Mouse (Mus musculus): ENCODE measurements around the gene Ypel2.
A peak's percentile ranks its signal among the peaks of the same experiment; 100 is the strongest.

Gene Ypel2

GRCm38 (mm10) chr11:86961510-86962303 is 31.8 kb downstream of the Ypel2 start:
- no peak for DNase-seq (ENCODE audit: low spot score)

- DNase-seq (ENCODE audit: low spot score) = no peak
Measured at GRCm38 (mm10) chr11:86960331-86960730, 33.2 kb downstream of the Ypel2 start.

GRCm38 (mm10) chr11:86958721-86959675 is 34.5 kb downstream of the Ypel2 start:
- DNase-seq (ENCODE audit: low spot score) = no peak

- no peak for DNase-seq (ENCODE audit: low spot score)
Measured at GRCm38 (mm10) chr11:86958182-86958581, 35.3 kb downstream of the Ypel2 start.

- no peak for DNase-seq (ENCODE audit: low spot score)
Measured at GRCm38 (mm10) chr11:86956363-86956762, 37.1 kb downstream of the Ypel2 start.

GRCm38 (mm10) chr11:86954616-86955270 is 38.8 kb downstream of the Ypel2 start:
- DNase-seq (ENCODE audit: low spot score) = no peak

GRCm38 (mm10) chr11:86953096-86953495 is 40.4 kb downstream of the Ypel2 start:
- DNase-seq (ENCODE audit: low spot score) = no peak

- no peak for DNase-seq (ENCODE audit: low spot score)
Measured at GRCm38 (mm10) chr11:86952659-86953058, 40.8 kb downstream of the Ypel2 start.

- no peak for DNase-seq (ENCODE audit: low spot score)
Measured at GRCm38 (mm10) chr11:86951672-86952071, 41.8 kb downstream of the Ypel2 start.

GRCm38 (mm10) chr11:86950491-86950890 is 43.0 kb downstream of the Ypel2 start:
- DNase-seq (ENCODE audit: low spot score) = no peak

GRCm38 (mm10) chr11:86949951-86950441 is 43.5 kb downstream of the Ypel2 start:
- peak; percentile 42 for DNase-seq (ENCODE audit: low spot score)

GRCm38 (mm10) chr11:86946644-86947195 is 46.8 kb downstream of the Ypel2 start:
- DNase-seq (ENCODE audit: low spot score) = no peak

GRCm38 (mm10) chr11:86945933-86946332 is 47.6 kb downstream of the Ypel2 start:
- DNase-seq (ENCODE audit: low spot score) = no peak

- no peak for DNase-seq (ENCODE audit: low spot score)
Measured at GRCm38 (mm10) chr11:86945058-86945457, 48.4 kb downstream of the Ypel2 start.

- no peak for DNase-seq (ENCODE audit: low spot score)
Measured at GRCm38 (mm10) chr11:86944539-86944938, 49.0 kb downstream of the Ypel2 start.

- DNase-seq (ENCODE audit: low spot score) = no peak
Measured at GRCm38 (mm10) chr11:86941904-86942303, 51.6 kb downstream of the Ypel2 start.

GRCm38 (mm10) chr11:86939503-86939902 is 54.0 kb downstream of the Ypel2 start:
- no peak for DNase-seq (ENCODE audit: low spot score)

- DNase-seq (ENCODE audit: low spot score) = no peak
Measured at GRCm38 (mm10) chr11:86938551-86938950, 55.0 kb downstream of the Ypel2 start.

GRCm38 (mm10) chr11:86938108-86938507 is 55.4 kb downstream of the Ypel2 start:
- no peak for DNase-seq (ENCODE audit: low spot score)

- DNase-seq (ENCODE audit: low spot score) = no peak
Measured at GRCm38 (mm10) chr11:86936938-86937337, 56.6 kb downstream of the Ypel2 start.

GRCm38 (mm10) chr11:86934895-86935294 is 58.6 kb downstream of the Ypel2 start:
- DNase-seq (ENCODE audit: low spot score) = no peak

- no peak for DNase-seq (ENCODE audit: low spot score)
Measured at GRCm38 (mm10) chr11:86932201-86932600, 61.3 kb downstream of the Ypel2 start.

Measured in layer of hippocampus, adult 9-10 months (tissue).